Mouse (Mus musculus) spleen, adult 12 weeks (tissue): Measurements from ENCODE around the gene Tmem144.
"Not testable (repeated sequence)": the region's sequence is repeated elsewhere in the genome, so short reads cannot be mapped to it uniquely, and the experiment has no call there.

Experiments used
- DNase-seq: peaks from one replicate; pipeline ENCODE4 v3.0.0; 2022; ENCODE audit warnings: low spot score

Gene Tmem144

DNA sequence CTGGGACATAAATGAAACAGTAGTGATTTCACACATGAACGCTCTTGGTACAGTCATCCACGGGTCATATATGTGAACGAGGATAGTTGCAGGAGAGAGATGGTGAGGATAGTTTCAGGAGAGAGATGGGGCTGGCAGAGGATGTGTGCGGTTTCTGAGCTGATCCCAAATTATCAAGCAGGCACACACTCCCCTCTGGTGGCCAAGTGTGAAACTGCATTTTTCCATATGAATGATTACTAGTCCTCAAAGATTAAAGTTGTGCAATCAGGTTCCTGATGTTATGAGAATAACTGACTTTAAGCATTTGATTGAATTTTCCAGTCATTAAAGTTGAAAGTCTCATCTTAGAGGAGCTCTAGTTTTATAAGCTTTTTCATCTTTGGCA is 43.4 kb downstream of the Tmem144 start:
- DNase-seq = peak; percentile 19

DNA sequence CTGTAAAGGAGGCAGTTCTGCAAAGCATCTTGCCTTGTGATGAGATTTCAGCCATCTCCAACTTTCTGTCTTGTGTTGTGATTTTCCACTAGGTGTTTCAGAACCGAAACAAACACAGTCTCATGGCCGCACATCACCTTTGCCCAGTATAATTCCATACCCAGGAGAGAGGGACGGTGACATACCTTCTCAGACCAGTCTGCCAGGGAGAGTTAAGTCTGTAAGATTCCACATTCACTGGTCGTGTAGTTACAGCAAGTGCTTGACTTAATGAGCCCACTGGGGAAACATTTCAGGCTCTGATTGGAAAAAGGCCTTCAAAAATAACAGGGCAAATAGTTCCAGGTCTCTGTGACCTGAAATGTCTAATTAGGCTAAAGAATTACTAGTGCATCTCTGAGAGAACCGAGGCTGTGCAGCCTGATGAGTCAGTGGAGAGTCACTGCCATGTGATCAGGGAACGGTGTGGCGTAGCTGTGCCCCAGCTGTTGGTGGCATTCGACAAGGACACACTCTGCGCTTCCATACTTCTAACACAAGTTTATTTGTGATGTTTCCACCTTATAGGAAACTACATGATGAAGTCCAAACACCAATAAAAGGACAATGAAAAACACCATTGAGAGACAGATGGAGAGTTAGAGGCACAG is 43.9 kb downstream of the Tmem144 start:
- no peak for DNase-seq

DNA sequence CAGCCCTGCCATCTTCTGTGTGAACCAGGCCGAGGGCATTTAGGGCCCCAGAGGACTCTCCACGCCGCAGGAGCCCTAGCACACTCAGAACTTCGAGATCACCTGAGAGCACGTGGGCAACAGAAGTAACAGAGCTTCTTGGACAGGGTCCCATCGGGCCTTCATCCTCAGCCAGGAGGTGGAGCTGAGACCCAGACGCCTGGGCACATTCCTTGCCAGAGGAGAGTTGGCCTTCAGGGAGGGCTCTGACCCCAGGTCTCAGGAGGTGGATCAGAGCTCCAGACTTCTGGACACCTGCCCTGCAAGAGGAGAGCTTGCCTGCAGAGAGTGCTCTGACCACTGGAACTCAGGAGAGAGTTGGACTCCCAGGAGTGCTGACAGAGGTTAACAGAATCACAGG is 51.8 kb downstream of the Tmem144 start:
- not testable (repeated sequence) for DNase-seq

DNA sequence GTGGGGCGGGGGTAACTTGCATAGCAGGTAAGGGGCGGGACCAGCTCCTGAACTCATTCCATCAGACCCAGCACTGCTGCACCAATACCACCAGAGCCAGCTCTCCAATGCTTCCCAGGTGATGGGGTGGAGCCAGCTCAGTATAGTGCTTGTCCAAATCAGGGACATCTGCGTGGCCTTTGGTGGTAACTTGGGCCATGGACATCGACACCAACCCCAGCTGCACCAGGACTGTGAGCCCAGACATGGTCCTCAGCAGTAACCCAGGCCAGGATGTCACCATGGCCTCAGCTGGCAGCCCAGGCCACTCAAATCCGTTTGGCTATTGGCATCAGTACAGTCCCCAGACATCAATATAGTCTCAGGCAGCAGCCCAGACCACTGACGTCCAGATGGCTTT is 60.3 kb downstream of the Tmem144 start:
- DNase-seq = no peak

DNA sequence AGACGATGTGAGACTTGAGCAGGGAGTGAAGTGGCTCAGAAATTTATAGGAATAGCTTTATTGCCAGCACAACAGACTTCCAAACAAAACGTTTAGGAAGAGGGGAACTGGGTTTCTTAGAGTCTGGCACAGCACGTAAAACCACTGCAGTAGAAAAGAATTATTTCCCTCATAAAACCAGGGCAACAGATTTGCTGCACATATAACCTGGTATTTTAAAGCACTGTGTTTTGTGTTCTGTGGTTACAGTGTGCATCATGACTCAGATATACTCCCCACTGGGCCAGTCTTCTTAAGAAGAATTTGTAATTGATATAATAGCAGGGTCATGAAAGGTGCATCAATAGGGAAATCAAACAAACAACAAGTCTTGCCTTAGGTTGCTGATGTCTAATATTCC is 62.2 kb downstream of the Tmem144 start:
- no peak for DNase-seq

DNA sequence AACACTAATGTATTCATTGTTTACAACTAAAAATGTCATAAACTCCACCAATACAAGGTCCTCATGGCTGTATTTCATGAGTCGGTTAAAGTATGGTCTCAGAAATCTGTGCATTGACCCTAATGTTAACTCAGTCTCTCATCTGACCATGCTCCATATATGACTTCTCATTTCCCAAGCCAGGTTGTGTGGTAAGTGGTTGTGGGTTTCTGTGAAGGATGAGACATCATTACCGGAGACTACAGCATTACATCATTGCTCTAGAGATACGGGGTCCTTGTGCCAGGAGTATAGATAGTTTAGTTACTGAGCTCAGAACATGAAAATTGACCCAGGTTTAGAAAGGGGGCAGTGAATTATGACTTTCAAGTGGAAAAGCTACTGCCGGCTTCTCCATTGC is 63.0 kb downstream of the Tmem144 start:
- DNase-seq = no peak

DNA sequence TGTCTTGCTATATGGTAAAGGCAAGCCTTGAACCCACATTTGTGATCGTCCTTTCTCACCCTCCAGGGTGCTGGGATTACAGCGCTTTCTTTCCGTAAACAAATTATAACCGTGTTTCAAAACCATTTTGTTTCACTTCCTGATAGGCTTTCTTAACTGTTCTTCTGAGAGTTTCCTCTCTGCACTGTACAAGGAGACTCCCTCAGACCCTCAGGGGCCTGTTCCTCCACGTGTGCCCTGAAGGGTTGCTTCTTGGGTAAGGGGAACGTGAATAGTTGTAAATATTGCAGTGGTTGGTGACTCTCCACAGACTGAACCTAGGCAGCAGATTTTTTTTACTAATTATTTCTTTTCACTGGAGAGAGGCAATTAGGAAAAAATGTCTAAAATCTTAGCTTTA is 63.6 kb downstream of the Tmem144 start:
- no peak for DNase-seq

DNA sequence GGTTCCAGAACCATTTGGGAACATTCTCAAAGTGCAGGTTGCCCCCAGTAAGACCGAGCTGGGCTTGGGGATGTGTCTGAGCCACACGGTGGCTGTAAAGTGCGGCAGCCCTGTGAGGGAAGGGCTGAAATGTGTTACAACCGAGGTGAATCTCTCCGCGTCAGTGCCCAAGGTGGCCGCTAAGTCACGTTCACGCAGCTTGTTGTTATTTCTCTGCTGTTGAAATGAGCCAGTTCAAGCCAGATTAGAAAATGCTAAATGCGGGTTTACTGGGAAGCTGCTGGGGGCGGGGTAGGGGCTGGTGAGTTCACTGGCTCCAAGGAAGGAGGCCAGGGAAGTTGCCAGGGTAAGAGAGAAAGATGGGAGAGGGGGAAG is 68.2 kb downstream of the Tmem144 start:
- no peak for DNase-seq

DNA sequence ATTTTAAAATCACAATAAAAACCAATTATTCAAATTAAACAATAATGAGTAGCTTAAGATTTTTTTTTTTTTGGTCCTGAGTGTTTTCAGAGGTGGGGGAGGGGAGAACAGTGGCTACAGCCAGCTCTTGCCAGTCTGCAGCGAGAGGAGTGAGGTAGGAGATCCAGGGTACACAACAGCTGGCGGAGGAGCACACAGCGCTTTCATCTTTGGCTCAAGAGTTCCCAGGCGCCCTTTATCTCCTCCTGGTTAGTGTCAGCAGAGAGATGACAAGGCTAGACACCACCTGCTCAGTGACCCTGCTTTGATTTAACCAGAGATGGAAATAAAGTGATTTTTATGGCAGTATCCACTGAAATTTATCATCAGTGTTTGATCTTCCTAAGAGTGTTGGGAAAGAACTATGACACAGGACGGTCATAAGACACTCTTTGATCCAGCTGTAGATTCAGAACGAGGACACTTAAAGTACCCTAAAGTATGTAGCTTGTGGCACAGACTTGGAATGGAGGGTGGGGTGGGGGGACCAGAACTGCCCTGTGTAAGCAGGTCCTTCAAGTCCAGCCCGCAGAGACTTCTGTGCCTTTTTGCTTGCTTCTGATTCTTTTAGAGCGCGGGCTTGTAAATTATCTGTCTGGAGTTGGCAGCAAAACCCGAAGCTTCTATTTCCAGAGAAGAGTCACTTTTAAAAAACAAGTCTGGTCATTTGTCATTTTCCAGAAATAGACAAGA is 68.8 kb downstream of the Tmem144 start:
- DNase-seq = no peak

DNA sequence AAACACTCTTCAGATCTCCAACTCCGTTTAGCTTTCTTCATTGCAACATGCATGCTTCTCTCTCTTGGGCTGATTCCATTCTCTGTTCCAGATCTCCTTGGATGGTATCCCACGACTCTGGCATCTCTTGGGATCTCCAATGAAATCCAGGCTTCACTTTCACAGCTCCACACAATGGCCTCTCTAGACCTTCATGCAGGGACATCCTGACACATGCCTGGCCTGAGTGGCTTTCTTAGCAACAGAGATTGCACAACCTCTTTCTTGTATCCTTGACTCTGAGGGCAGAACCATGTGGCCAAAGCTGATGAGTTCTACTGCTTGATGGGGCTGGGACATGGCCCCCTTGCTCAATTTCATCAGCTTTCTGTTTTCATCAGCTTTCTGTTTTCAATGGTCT is 79.9 kb downstream of the Tmem144 start:
- DNase-seq = no peak
